Mouse (Mus musculus): ENCODE measurements around the gene Negr1. TPM values are rescaled to one million over a fixed set of nuclear protein-coding genes. Genes with fewer than 3 reads are reported as not detected.

Gene Negr1
- polyA plus RNA-seq, 1 experiment from 2014 or later: 1.9 TPM

DNA sequence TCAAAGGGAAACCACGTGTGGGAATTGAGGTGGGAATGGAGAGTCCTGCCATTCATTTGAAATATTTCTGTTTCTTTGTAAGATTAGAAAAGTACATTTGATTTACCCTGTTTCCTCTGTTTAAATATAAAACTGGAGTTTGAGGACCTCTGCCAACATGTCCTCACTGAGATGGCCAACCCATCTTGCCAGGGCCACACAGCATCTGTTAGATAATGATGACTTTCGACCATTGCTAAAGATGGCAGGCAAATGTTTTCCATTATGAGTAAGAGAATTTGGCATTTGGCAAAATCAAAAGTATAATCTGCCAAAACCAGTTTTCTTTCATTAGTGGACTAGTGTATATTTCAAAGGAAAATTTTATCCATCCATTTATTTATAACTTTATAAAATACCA, 286.8 kb downstream of the Negr1 start:
- ATAC-seq (ENCODE audit: insufficient number of reproducible peaks, low FRiP score, low TSS enrichment, low read depth) (no peak), DNase-seq (ENCODE audit: low spot score) (no peak)
- H3K4me1 ChIP-seq (ENCODE audit: control insufficient read depth, insufficient read depth, low read length): no peaks in the 10 kb centered on the region
- H3K36me3 ChIP-seq (ENCODE audit: control insufficient read depth, insufficient read depth, low read length): no peaks in the 10 kb centered on the region
- no peak overlapping the region for H3K9ac ChIP-seq (ENCODE audit: low read length)
- H3K4me3 ChIP-seq (ENCODE audit: low read depth, low read length): no peak overlapping the region
- no peak overlapping the region for H3K4me2 ChIP-seq (ENCODE audit: low read depth, severe bottlenecking)
- 80% methylated on average over 2 of the region's 2 CpGs for WGBS
- H3K27ac ChIP-seq (replicated peaks; ENCODE audit: low read depth, low read length): no peak overlapping the region
- no peaks in the 10 kb centered on the region for H3K27me3 ChIP-seq (ENCODE audit: control insufficient read depth, insufficient read depth, low read length)
- H3K9me3 ChIP-seq (ENCODE audit: control insufficient read depth, low read length): no peaks in the 10 kb centered on the region

DNA sequence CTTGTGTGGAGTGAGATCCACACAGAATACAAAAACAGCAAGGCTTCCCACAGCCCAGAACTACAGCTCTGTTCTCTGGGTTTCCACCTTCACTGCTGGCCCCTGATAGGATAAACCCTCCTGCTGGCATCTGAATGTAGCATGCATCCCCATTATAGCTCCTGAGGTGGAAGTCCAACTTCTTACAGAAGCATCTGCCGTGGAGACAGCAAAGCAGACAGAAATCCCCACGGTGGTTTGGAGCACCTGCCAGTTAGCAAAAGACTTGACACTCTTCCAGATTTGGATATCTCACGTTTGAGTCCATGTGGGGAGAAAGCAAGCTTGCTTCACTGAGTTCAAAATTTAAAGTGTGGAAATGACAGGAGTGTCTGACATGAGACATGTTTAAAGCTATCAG, 290.3 kb downstream of the Negr1 start:
- Histone ChIP-seq H3K9ac (ENCODE audit: low read length) (no peak overlapping the region), H3K9me3 (ENCODE audit: control insufficient read depth, low read length) (no peaks in the 10 kb centered on the region), H3K4me2 (ENCODE audit: low read depth, severe bottlenecking) (no peak overlapping the region), H3K4me1 (ENCODE audit: control insufficient read depth, insufficient read depth, low read length) (no peaks in the 10 kb centered on the region), H3K36me3 (ENCODE audit: control insufficient read depth, insufficient read depth, low read length) (no peaks in the 10 kb centered on the region), H3K27ac (replicated peaks; ENCODE audit: low read depth, low read length) (no peak overlapping the region), H3K4me3 (ENCODE audit: low read depth, low read length) (no peak overlapping the region), H3K27me3 (ENCODE audit: control insufficient read depth, insufficient read depth, low read length) (no peaks in the 10 kb centered on the region)
- ATAC-seq (ENCODE audit: insufficient number of reproducible peaks, low FRiP score, low TSS enrichment, low read depth): no peak
- 84% methylated on average over 3 of the region's 3 CpGs for WGBS
- no peak for DNase-seq (ENCODE audit: low spot score)

DNA sequence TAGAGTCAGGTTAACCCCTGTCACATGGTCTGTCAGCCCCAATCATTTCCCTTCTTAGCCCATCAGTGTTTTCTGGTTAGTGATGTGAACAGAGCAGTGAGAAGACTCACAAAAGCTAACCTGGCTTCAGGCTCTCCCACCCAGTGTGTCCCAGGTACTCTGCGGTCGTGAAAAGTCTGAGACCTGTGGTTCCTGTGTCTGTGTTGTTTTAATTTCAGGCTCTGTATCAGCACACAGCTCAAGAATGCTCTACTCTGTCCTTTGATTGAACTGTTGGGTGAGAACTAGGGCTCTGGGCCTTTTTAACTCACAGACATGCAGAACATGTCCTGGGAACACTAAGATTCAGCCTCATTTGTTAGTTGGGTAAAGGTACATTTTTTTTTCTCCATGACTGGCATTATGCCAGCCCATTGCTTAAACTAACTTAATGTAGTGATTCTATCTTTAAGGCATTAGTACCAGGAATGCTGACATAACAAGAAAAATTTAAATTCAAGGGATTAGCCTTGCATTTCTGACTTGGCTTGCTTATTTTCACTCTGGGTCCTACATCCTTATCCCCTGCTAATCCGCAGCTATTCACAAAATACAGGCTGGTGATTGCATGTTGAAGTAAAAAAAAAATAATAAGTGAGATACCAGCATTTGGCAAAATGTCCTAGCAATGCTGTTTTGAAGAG, 308.8 kb downstream of the Negr1 start:
- Histone ChIP-seq H3K36me3 (ENCODE audit: control insufficient read depth, insufficient read depth, low read length) (no peaks in the 10 kb centered on the region), H3K27me3 (ENCODE audit: control insufficient read depth, insufficient read depth, low read length) (no peaks in the 10 kb centered on the region), H3K4me1 (ENCODE audit: control insufficient read depth, insufficient read depth, low read length) (no peaks in the 10 kb centered on the region), H3K4me3 (ENCODE audit: low read depth, low read length) (no peak overlapping the region), H3K27ac (replicated peaks; ENCODE audit: low read depth, low read length) (no peak overlapping the region), H3K9me3 (ENCODE audit: control insufficient read depth, low read length) (no peaks in the 10 kb centered on the region), H3K4me2 (ENCODE audit: low read depth, severe bottlenecking) (no peak overlapping the region), H3K9ac (ENCODE audit: low read length) (no peak overlapping the region)
- WGBS: 68% methylated on average over 3 of the region's 3 CpGs
- DNase-seq (ENCODE audit: low spot score): no peak
- ATAC-seq (ENCODE audit: insufficient number of reproducible peaks, low FRiP score, low TSS enrichment, low read depth): no peak

DNA sequence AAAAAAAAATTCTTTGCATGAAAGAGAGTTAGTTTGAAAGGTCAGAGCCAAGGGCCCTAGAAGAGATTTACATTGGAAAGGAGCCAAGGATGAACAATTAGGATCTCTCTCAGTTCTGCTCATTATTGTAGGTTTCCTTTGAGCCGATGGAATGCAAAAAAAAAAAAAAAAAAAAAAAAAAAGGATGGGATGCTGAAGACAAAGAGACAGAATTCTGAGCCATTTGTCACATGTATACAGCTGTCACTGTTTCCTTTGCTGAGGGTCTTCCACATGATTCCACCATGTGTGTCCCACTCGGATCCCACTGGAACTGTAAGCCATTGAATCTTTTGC, 309.3 kb downstream of the Negr1 start:
- H3K4me1 ChIP-seq (ENCODE audit: control insufficient read depth, insufficient read depth, low read length): no peaks in the 10 kb centered on the region
- no peak overlapping the region for H3K9ac ChIP-seq (ENCODE audit: low read length)
- no peak overlapping the region for H3K4me3 ChIP-seq (ENCODE audit: low read depth, low read length)
- no peak overlapping the region for H3K27ac ChIP-seq (replicated peaks; ENCODE audit: low read depth, low read length)
- no peaks in the 10 kb centered on the region for H3K9me3 ChIP-seq (ENCODE audit: control insufficient read depth, low read length)
- DNase-seq (ENCODE audit: low spot score) (no peak), ATAC-seq (ENCODE audit: insufficient number of reproducible peaks, low FRiP score, low TSS enrichment, low read depth) (no peak)
- no peaks in the 10 kb centered on the region for H3K27me3 ChIP-seq (ENCODE audit: control insufficient read depth, insufficient read depth, low read length)
- WGBS: 79% methylated on average over 2 of the region's 2 CpGs
- no peak overlapping the region for H3K4me2 ChIP-seq (ENCODE audit: low read depth, severe bottlenecking)
- no peaks in the 10 kb centered on the region for H3K36me3 ChIP-seq (ENCODE audit: control insufficient read depth, insufficient read depth, low read length)

DNA sequence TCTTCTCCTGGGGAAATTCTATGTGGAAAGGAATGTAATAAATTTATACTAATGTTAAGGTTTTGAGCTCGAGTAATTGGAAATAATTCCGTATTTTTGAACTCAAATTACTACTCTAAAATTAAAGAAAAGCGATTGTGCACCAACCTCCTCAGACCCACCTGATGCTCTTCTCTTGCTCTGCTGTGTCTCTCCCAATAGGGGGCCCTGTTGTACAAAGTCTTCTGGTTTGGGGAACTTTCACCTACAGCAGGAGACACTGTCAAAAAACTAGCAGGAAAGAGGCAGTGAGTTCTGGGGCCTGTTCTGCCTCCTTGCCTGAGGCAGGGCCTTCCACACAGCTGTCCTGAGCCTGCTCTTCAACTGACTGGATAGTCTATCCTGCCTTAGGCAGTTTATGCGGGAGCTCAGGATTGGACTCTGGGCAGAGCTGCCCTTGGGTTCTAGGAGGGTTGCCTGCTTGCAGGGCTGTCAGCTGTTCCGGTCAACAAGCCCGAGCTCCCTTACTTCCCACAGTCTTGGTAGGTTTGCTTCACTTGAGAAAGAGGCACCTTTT, 310.1 kb downstream of the Negr1 start:
- Histone ChIP-seq H3K9ac (ENCODE audit: low read length) (no peak overlapping the region), H3K27ac (replicated peaks; ENCODE audit: low read depth, low read length) (no peak overlapping the region), H3K4me3 (ENCODE audit: low read depth, low read length) (no peak overlapping the region), H3K27me3 (ENCODE audit: control insufficient read depth, insufficient read depth, low read length) (no peaks in the 10 kb centered on the region), H3K36me3 (ENCODE audit: control insufficient read depth, insufficient read depth, low read length) (no peaks in the 10 kb centered on the region), H3K4me2 (ENCODE audit: low read depth, severe bottlenecking) (no peak overlapping the region), H3K9me3 (ENCODE audit: control insufficient read depth, low read length) (no peaks in the 10 kb centered on the region), H3K4me1 (ENCODE audit: control insufficient read depth, insufficient read depth, low read length) (no peaks in the 10 kb centered on the region)
- no peak for DNase-seq (ENCODE audit: low spot score)
- WGBS: 80% methylated on average over 6 of the region's 6 CpGs
- ATAC-seq (ENCODE audit: insufficient number of reproducible peaks, low FRiP score, low TSS enrichment, low read depth): no peak

DNA sequence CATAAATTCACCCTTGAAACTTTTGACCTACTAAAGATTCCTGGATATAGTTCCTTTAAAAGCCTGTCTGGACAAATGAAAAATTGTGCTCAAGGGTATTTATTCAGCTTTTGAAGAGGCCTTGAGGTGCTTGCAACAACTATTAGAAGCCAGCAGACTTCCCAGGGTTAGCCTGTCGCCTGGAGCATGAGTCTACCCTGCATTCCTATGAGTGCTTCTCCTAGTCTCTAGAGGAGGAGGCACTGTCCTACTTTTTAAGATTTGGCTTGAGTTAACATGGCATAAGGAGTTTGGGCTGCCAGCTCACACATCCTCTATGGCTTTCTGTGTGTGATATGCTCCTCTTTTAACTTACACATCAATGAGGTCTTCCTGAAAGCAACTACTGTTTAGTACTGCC, 315.0 kb downstream of the Negr1 start:
- Histone ChIP-seq H3K27me3 (ENCODE audit: control insufficient read depth, insufficient read depth, low read length) (no peaks in the 10 kb centered on the region), H3K4me3 (ENCODE audit: low read depth, low read length) (no peak overlapping the region), H3K9me3 (ENCODE audit: control insufficient read depth, low read length) (no peaks in the 10 kb centered on the region; the same call in 1 of the 2 replicates), H3K36me3 (ENCODE audit: control insufficient read depth, insufficient read depth, low read length) (no peaks in the 10 kb centered on the region), H3K4me1 (ENCODE audit: control insufficient read depth, insufficient read depth, low read length) (no peaks in the 10 kb centered on the region), H3K4me2 (ENCODE audit: low read depth, severe bottlenecking) (no peak overlapping the region), H3K9ac (ENCODE audit: low read length) (no peak overlapping the region), H3K27ac (replicated peaks; ENCODE audit: low read depth, low read length) (no peak overlapping the region)
- ATAC-seq (ENCODE audit: insufficient number of reproducible peaks, low FRiP score, low TSS enrichment, low read depth) (no peak), DNase-seq (ENCODE audit: low spot score) (no peak)
- 56% methylated on average over 1 of the region's 1 CpGs for WGBS

DNA sequence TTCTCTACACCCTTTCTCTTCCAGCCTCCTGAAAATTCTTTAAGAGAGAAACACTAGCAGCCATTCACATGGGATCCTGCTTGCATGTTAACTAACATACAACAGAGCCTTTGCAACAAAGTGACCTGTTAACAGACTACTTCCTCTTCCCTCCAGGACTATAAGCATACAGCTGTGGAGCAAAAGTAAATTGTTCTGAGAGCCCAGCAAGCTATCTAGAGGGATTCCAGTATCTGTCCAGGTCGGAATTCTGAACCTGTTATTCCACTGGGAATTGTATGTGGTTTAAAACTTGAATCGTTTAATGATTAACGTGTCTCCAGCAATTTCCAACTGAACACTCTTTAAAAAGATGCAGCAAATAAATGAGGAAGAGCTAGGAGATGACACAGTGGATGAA, 320.5 kb downstream of the Negr1 start:
- Histone ChIP-seq H3K4me3 (ENCODE audit: low read depth, low read length) (no peak overlapping the region), H3K27ac (replicated peaks; ENCODE audit: low read depth, low read length) (no peak overlapping the region), H3K9ac (ENCODE audit: low read length) (no peak overlapping the region), H3K4me2 (ENCODE audit: low read depth, severe bottlenecking) (no peak overlapping the region), H3K4me1 (ENCODE audit: control insufficient read depth, insufficient read depth, low read length) (no peaks in the 10 kb centered on the region), H3K36me3 (ENCODE audit: control insufficient read depth, insufficient read depth, low read length) (no peaks in the 10 kb centered on the region), H3K27me3 (ENCODE audit: control insufficient read depth, insufficient read depth, low read length) (no peaks in the 10 kb centered on the region), H3K9me3 (ENCODE audit: control insufficient read depth, low read length) (no peaks in the 10 kb centered on the region; the same call in 1 of the 2 replicates)
- DNase-seq (ENCODE audit: low spot score): no peak
- 81% methylated on average over 3 of the region's 3 CpGs for WGBS
- ATAC-seq (ENCODE audit: insufficient number of reproducible peaks, low FRiP score, low TSS enrichment, low read depth): no peak

DNA sequence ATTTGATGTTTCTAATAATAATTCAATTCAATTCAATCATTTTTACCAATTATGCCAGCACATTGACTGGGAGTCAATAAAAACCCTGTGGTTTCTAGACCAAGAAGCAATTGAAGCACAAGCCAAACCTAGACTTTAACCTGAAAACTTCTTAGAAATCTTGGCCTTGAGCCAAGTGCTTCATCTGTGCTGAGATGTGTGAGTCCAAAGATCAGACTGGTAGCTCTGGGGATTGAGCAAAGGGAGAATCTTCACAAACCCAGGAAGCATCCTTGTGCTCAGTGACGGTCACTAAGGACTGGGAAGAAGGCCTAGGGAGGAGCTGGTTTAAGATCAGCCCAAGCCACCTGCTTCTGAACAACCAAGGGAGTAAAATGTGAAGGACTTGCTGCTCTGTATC, 322.3 kb downstream of the Negr1 start:
- Histone ChIP-seq H3K27ac (replicated peaks; ENCODE audit: low read depth, low read length) (no peak overlapping the region), H3K9ac (ENCODE audit: low read length) (no peak overlapping the region), H3K4me2 (ENCODE audit: low read depth, severe bottlenecking) (no peak overlapping the region), H3K9me3 (ENCODE audit: control insufficient read depth, low read length) (no peaks in the 10 kb centered on the region), H3K36me3 (ENCODE audit: control insufficient read depth, insufficient read depth, low read length) (no peaks in the 10 kb centered on the region), H3K4me3 (ENCODE audit: low read depth, low read length) (no peak overlapping the region), H3K4me1 (ENCODE audit: control insufficient read depth, insufficient read depth, low read length) (no peaks in the 10 kb centered on the region), H3K27me3 (ENCODE audit: control insufficient read depth, insufficient read depth, low read length) (no peaks in the 10 kb centered on the region)
- no peak for DNase-seq (ENCODE audit: low spot score)
- ATAC-seq (ENCODE audit: insufficient number of reproducible peaks, low FRiP score, low TSS enrichment, low read depth): no peak
- 88% methylated on average over 1 of the region's 1 CpGs for WGBS

DNA sequence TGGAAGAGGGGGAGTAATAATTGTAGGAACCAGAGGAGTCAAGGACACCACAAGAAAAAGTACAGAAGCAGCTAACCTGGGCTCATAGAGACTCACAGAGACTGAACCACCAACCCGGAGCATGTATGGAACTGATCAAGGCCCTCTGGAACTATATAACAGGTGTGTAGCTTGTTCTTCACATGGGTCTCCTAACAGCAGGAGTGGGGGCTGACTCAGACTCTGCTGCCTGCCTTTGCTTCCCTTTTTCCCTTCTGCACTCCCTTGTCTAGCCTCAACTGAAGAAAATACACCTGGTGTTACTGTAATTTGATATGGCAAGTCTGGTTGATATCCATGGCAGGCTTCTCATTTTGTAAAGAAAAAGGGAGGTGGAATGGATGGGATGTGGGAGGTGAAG, 324.1 kb downstream of the Negr1 start:
- no peaks in the 10 kb centered on the region for H3K9me3 ChIP-seq (ENCODE audit: control insufficient read depth, low read length)
- H3K9ac ChIP-seq (ENCODE audit: low read length): no peak overlapping the region
- no peaks in the 10 kb centered on the region for H3K36me3 ChIP-seq (ENCODE audit: control insufficient read depth, insufficient read depth, low read length)
- ATAC-seq (ENCODE audit: insufficient number of reproducible peaks, low FRiP score, low TSS enrichment, low read depth) (0 out of 2 replicates have a peak, but pooled peaks have one; percentile 60), DNase-seq (ENCODE audit: low spot score) (no peak)
- WGBS: 86% methylated on average over 1 of the region's 1 CpGs
- H3K4me2 ChIP-seq (ENCODE audit: low read depth, severe bottlenecking): no peak overlapping the region
- H3K4me3 ChIP-seq (ENCODE audit: low read depth, low read length): no peak overlapping the region
- H3K27ac ChIP-seq (replicated peaks; ENCODE audit: low read depth, low read length): no peak overlapping the region
- no peaks in the 10 kb centered on the region for H3K4me1 ChIP-seq (ENCODE audit: control insufficient read depth, insufficient read depth, low read length)
- no peaks in the 10 kb centered on the region for H3K27me3 ChIP-seq (ENCODE audit: control insufficient read depth, insufficient read depth, low read length)

Measured in limb, embryonic 11.5 days (tissue).